Mouse (Mus musculus): ENCODE data around the gene Tln2.

- TF ChIP-seq POLR2A (IDR thresholded peaks at IDR 0.05; ENCODE audit: insufficient read depth, low read length) (no peak), CTCF (IDR thresholded peaks at IDR 0.05; ENCODE audit: low read depth, low read length) (no peak), EP300 (IDR thresholded peaks at IDR 0.05; ENCODE audit: insufficient read depth, low read depth, low read length) (no peak)
Observed at GRCm38 (mm10) chr9:67579541-67579940, 20.0 kb upstream of the Tln2 start.

Data from ES-Bruce4 (cell line).